Mouse (Mus musculus): ENCODE results near the gene C1qtnf12. TPM values are rescaled to one million over a fixed set of nuclear protein-coding genes. Genes with fewer than 3 reads are reported as not detected.

C1qtnf12 gene
- 10 to 100 TPM; 14.7 to 15.2 TPM for total RNA-seq (2021)

- peak; percentile 52 for DNase-seq
Measured at GRCm38 (mm10) chr4:155962167-155962971, at the start of gene C1qtnf12. Gene C1qtnf12, plus strand, starts transcription at chr4:155962318.

DNA sequence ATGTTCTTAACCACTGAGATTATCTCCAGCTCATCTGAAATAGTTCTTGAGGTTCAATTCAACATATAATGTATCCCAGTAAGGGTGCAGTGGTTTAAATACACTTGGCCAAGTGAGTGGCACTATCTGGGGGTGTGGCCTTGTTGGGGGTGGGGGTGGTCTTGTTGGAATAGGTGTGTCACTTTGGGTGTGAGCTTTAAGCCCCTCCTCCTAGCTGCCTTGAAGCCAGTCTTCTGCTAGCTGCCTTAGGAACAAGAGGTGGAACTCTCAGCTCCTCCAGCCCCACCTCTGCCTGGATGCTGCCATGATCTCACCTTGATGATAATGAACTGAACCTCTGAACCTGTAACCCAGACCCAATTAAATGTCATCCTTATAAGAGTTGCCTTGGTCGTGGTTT lies 30.1 kb upstream of the C1qtnf12 start:
- no peak for DNase-seq

GRCm38 (mm10) chr4:155943049-155943452 lies 19.1 kb upstream of the C1qtnf12 start:
- DNase-seq, result peak; percentile 58

DNA sequence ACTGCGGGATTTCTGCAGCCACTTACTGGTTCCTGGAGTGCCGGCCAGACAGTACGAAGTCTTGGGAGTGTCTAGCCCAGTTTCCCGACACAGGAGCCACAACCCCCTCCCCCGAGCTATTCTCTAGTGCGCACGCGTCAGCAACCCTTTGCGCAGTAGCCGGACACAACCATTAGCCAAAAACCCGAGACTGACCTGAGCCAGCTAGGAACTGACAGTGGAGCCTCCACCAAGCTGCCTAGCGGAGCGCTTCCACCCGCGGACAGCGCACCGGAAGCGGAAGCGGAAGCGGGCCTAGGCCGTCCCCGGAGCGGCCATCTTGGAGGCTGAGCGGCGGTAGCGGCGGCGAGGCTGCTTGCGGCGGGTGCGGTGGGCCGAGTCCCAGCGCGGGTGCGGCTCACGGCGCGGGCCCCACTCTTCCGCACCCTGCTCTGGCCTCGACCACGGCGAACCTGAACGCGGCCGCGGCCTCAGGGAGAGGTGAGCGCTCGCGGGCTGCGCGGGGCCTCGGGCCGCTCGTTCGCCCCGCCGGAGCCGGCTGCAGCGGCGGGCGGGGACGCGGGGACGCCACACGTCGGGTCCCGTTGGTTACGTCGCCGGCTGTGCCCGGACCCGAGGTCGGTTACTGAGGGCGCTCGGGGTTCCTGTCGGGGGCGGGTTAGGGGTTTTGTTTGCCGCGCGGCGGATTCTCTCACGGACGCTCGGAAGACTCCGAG lies 18.4 kb upstream of the C1qtnf12 start, which contains the start of gene Ube2j2:
Gene Ube2j2, plus strand, starts transcription at position 298 of the 716 bp plus-strand sequence.
- DNase-seq, result peak; percentile 98

- DNase-seq, result peak; percentile 14
Measured at GRCm38 (mm10) chr4:155944271-155944670, 17.8 kb upstream of the C1qtnf12 start.

GRCm38 (mm10) chr4:155947094-155947493 lies 15.0 kb upstream of the C1qtnf12 start:
- no peak for DNase-seq

GRCm38 (mm10) chr4:155955491-155955890 lies 6.6 kb upstream of the C1qtnf12 start:
- no peak for DNase-seq

GRCm38 (mm10) chr4:155959275-155959674 lies 2.8 kb upstream of the C1qtnf12 start:
- peak; percentile 83 for DNase-seq

DNA sequence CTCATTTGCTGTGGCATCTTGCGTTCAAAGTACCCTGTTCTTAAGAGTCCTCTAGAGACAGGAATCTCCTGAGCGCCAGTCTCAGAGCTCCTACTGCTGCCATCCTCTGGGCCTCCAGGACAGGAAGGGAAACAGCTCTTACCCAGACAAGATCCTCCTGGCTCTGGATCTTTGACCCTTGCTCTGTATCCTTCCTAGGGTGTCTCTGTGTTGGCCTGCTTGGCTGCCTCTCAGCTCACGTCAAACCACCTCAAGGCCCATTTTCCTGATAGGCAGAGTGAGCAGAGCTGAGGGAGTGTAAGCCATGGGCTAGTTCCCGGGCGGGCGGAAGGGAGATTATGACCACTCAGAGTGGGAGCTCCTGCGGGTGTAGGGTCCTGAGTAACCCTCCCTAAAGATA lies 988 bp downstream of the C1qtnf12 start:
- DNase-seq, result no peak

- no peak for DNase-seq
Measured at GRCm38 (mm10) chr4:155964396-155964795, 2.3 kb downstream of the C1qtnf12 start.

- DNase-seq, result no peak
Measured at GRCm38 (mm10) chr4:155969043-155969653, 7.0 kb downstream of the C1qtnf12 start.

- no peak for DNase-seq
Measured at GRCm38 (mm10) chr4:155970286-155970685, 8.2 kb downstream of the C1qtnf12 start.

GRCm38 (mm10) chr4:155972651-155973050 lies 10.5 kb downstream of the C1qtnf12 start:
- DNase-seq, result no peak

- DNase-seq, result no peak
Measured at GRCm38 (mm10) chr4:155973239-155973638, 11.1 kb downstream of the C1qtnf12 start.

GRCm38 (mm10) chr4:155981436-155982082 lies 19.4 kb downstream of the C1qtnf12 start:
- no peak for DNase-seq

DNA sequence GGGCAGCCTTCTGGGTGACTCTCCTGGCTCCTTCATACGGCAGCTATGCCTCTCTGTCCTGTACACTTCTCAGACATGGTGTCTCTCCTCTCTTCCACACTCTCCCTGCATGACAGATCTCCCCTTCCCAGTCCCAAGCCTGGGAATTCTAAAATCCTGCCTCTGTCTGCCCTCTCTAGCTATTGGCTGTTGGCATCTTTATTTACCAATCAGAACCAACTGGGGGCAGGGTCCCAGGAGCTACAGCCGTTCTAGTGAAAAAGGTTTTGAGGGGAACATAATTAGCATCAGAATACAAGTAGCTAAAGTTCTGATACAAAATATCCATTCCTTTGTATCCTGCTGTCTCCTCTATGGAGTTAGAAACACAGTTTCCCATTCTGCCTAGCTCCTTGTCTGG lies 21.7 kb downstream of the C1qtnf12 start:
- no peak for DNase-seq

GRCm38 (mm10) chr4:155991211-155991907 lies 29.2 kb downstream of the C1qtnf12 start:
- DNase-seq, result no peak

DNA sequence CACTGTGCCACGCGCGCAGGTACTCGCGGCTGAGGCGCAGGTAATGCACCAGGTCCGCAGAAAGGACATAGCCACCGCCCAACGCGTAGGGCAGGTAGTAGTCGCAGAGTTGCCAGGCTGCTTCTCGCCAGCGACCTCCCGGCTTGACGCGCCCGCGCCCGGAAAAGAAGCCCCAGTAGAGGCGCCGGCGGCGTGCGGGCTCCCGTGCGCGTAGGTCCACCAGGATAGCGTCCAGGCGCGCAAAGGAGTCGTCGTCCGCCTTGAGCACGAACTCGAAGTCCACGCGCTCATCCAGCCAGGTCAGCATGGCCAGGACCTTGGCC lies 29.8 kb downstream of the C1qtnf12 start:
- DNase-seq, result no peak

DNA sequence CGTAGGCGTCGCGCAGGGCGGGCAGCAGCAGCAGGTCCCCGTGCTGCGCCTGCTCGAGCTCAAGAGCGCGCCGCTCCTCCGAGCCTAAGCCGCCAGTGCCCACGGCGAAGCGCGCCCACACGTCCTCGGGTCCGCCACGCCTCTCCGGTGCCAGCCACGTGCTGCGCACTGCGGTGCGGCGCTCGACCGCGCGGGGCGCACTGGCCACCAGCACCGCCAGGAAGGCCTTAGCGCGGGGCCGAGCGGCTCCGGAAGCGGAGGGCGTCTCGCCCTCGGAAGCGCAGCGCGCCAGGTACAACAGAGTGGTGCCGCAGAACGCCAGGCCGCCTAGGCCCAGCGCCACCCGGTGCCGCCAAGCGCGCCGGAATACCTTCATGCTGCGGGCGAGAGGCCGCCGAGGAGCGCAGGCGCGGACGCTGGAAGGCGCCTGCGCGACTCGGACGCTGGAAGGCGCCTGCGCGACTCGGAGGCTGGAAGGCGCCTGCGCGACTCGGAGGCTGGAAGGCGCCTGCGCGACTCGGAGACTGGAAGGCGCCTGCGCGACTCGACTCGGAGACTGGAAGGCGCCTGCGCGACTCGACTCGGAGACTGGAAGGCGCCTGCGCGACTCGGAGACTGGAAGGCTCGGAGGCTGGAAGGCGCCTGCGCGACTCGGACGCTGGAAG lies 30.3 kb downstream of the C1qtnf12 start, which contains the start of the genes B3galt6 and Sdf4:
Gene B3galt6, minus strand, starts transcription at position 409 of the 665 bp plus-strand sequence.
Gene Sdf4, plus strand, starts transcription at position 632 of the 665 bp plus-strand sequence.
- DNase-seq, result peak; percentile 87

DNA sequence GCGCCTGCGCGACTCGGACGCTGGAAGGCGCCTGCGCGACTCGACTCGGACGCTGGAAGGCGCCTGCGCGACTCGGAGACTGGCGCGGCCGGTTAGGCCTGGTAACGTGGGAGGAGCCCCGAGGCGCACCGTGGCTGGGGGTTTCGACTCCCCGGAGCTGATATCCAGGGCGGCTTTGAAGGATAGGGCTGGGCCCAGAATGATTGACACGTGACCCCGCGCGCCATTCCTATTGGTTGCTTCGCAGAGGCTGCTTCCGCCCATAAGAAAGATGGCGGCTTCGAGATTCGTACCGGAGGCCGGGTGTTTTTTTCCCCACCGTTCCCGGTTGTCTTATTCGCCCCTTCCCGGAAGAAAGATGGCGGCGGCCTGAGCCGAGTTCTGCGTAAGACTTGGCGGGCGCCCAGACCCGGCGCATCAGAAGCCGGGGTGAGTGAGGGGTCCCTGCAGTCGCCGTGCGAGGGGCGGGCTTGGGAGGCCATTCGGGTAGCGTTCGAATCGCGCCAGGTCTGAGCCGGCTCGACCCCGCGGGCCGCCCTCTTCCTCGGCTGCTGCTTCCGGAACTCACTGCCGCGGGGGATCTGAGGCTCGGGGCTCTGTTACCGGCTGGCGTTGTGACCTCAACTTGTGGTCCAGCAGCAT lies 30.9 kb downstream of the C1qtnf12 start:
- DNase-seq, result peak; percentile 97

DNA sequence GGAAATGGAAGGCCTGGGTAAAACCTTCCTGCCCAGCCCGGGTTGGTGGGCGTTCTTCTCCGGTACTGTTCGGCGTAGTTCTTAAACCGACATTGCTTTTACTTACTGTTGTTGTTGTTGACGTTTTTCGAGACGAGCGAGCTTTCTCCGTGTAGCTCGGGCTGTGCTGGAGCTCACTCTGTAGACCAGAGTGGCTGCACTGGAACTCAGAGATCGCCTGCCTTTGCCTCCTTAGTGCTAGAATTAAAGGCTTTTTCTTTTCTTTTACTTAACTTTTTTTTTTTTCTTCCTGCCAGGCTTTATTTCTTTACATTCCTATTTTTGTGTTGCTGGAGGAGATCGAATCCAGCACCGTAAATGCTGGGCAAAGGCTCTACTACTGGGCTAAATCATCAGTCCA lies 31.5 kb downstream of the C1qtnf12 start:
- DNase-seq, result no peak

Measured in heart, postnatal 4 days (tissue).